Mouse (Mus musculus) midbrain, postnatal 0 days (tissue): ENCODE results near the gene Cym. TPM values are rescaled to one million over a fixed set of nuclear protein-coding genes. Genes with fewer than 3 reads are reported as not detected.

Source experiments
- ATAC-seq: fragments of 200-750 bp; cut with Nextera tagmentation; 2 replicates; pipeline ENCODE4 v1.8.0; 2017; ENCODE audit warnings: moderate number of reproducible peaks, mild to moderate bottlenecking, moderate TSS enrichment, moderate library complexity; ENCODE audit not compliant: low FRiP score
- DNase-seq: peaks from one replicate; pipeline ENCODE4 v3.0.0-alpha.2; 2015; ENCODE audit warnings: low spot score
- H3K27ac ChIP-seq: fragments of 300-500 bp; sonication (generic); 2 replicates; pipeline ENCODE4 v1.5.1; 2014; ENCODE audit warnings: low read depth, mild to moderate bottlenecking, low read length, mixed read lengths
- H3K27me3 ChIP-seq: fragments of 300-500 bp; sonication (generic); 2 replicates; pipeline ENCODE4 v1.6.1; 2014; ENCODE audit warnings: low read length, control low read depth, mixed read lengths; ENCODE audit not compliant: insufficient read depth
- H3K36me3 ChIP-seq: fragments of 300-500 bp; sonication (generic); 2 replicates; pipeline ENCODE4 v1.6.1; 2014; ENCODE audit warnings: low read length, control low read depth, mixed read lengths; ENCODE audit not compliant: insufficient read depth
- H3K4me1 ChIP-seq: fragments of 300-500 bp; sonication (generic); 2 replicates; pipeline ENCODE4 v1.6.1; 2014; ENCODE audit warnings: mild to moderate bottlenecking, control low read depth, antibody characterized with exemption, low read length, mixed read lengths; ENCODE audit not compliant: insufficient read depth
- H3K4me2 ChIP-seq: fragments of 300-500 bp; sonication (generic); 2 replicates; pipeline ENCODE4 v1.6.1; 2014; ENCODE audit warnings: low read depth, mild to moderate bottlenecking, low read length, mixed read lengths; ENCODE audit not compliant: poor library complexity, severe bottlenecking
- H3K4me3 ChIP-seq: fragments of 300-500 bp; sonication (generic); 2 replicates; pipeline ENCODE4 v1.5.1; 2014; ENCODE audit warnings: low read depth, mild to moderate bottlenecking, low read length, moderate library complexity
- H3K9ac ChIP-seq: fragments of 300-500 bp; sonication (generic); replicated peaks from 2 replicates; pipeline ENCODE4 v1.6.1; 2014; ENCODE audit warnings: mild to moderate bottlenecking, low read length, moderate library complexity, mixed read lengths; ENCODE audit not compliant: poor library complexity, severe bottlenecking
- H3K9me3 ChIP-seq: fragments of 300-500 bp; sonication (generic); 2 replicates; pipeline ENCODE4 v1.6.1; 2016; ENCODE audit warnings: low read length, control low read depth
- CTCF ChIP-seq: IDR thresholded peaks from 2 replicates; pipeline ENCODE4 v1.5.1; 2016; ENCODE audit warnings: antibody characterized with exemption, mild to moderate bottlenecking
- WGBS: fragments of 180-500 bp; shearing (Covaris S2); extraction: QIAGEN DNeasy Blood & Tissue Kit; methylation state at CpG from one replicate; pipeline ENCODE4 v1.1.7; 2014; 5-methylcytosine and 5-hydroxymethylcytosine counted together
- polyA plus RNA-seq: library from polyadenylated mRNA; unstranded; fragments of >200 nt; fragmentation: Nextera tagmentation; extraction: Ambion mirVana; gene quantifications from 2 replicates; pipeline ENCODE4 v1.2.1, GENCODE M21; 2015
- total RNA-seq: library from RNA; depleted of rRNA; stranded (reverse); fragments of >200 nt; gene quantifications from 2 replicates; pipeline ENCODE4 v1.2.3, GENCODE M21; 2014

The Cym gene
- total and polyA plus RNA-seq, 2 experiments from 2014 or later, result 0.16 TPM; not detected in 1

DNA sequence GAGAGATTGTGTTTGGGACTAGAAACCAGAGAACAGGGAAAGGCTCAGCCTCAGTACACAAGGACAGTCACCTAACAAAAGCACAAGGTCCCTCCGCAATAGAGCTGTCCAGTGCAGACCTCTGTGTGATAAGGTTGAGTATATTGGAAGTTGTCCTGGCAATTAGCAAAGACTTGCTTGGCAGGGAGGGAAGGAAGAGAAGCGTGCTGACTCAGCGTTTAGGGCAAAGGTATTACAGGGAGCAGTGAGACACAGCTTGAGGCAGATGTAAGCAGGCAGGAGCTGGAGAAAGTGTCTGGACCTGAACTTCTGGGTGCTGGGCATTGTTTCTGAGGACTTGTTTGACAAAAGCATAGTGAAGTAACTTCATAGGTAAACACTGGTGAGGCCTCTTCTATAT, 34.5 kb upstream of the Cym start:
- no peak overlapping the region for H3K4me2 ChIP-seq
- H3K4me1 ChIP-seq, result peaks cover under 1% of the 10 kb centered on the region
- 87% methylated on average over 3 of the region's 3 CpGs for WGBS
- TF ChIP-seq CTCF, result no peak
- H3K4me3 ChIP-seq, result no peak overlapping the region
- H3K27ac ChIP-seq, result no peak overlapping the region
- no peak for ATAC-seq
- no peak overlapping the region for H3K9ac ChIP-seq
- no peaks in the 10 kb centered on the region for H3K27me3 ChIP-seq
- no peaks in the 10 kb centered on the region for H3K36me3 ChIP-seq
- no peak for DNase-seq
- H3K9me3 ChIP-seq, result no peaks in the 10 kb centered on the region

DNA sequence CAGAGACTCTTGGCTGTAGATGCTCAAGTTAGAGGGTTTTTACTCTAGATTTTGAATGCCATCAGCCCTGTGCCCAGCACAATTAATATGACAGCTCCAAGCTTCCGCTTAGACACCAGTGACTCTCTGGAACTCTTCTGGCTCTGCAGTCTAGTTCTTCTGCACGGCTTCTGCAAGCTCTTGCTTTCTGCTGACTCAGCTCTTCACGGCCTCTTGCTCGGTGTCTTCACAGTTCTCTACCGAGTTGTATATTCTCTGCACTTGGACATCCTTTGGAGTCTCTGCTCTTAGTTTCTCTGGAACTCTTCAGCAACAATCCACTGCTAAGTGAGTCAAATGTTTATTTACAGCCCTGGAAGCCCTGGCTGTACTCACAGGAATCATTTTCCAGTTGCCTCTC, 32.4 kb upstream of the Cym start:
- H3K4me3 ChIP-seq, result no peak overlapping the region
- DNase-seq, result no peak
- no peaks in the 10 kb centered on the region for H3K27me3 ChIP-seq
- H3K4me1 ChIP-seq, result no peaks in the 10 kb centered on the region
- H3K9ac ChIP-seq, result no peak overlapping the region
- WGBS, result 88% methylated on average over 5 of the region's 5 CpGs
- no peak for TF ChIP-seq CTCF
- ATAC-seq, result no peak
- no peaks in the 10 kb centered on the region for H3K9me3 ChIP-seq
- H3K27ac ChIP-seq, result no peak overlapping the region
- H3K4me2 ChIP-seq, result no peak overlapping the region
- no peaks in the 10 kb centered on the region for H3K36me3 ChIP-seq

DNA sequence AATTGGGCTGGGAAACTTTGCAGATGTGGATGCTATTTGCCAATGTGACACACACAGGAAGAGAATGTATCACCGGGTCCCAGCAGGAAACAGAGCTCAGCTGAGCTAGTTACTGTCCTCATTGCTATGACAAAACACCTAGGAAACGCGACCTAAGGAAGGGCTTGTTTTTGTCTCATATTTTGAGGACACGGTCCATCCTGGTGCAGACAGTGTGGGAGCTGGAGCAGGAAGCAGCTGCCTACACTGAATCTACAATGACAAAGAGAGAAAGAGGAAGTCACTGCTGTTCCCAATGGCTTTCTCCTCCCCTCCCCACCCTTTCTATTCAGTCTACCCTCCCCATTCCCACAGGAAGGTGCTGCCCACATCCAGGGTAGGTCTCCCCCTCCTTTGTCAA, 30.5 kb upstream of the Cym start:
- H3K4me3 ChIP-seq, result no peak overlapping the region
- DNase-seq, result no peak
- H3K4me2 ChIP-seq, result no peak overlapping the region
- 77% methylated on average over 4 of the region's 4 CpGs for WGBS
- no peak for TF ChIP-seq CTCF
- no peak overlapping the region for H3K27ac ChIP-seq
- H3K36me3 ChIP-seq, result no peaks in the 10 kb centered on the region
- H3K27me3 ChIP-seq, result no peaks in the 10 kb centered on the region
- H3K4me1 ChIP-seq, result no peaks in the 10 kb centered on the region
- ATAC-seq, result no peak
- H3K9ac ChIP-seq, result no peak overlapping the region
- H3K9me3 ChIP-seq, result no peaks in the 10 kb centered on the region

DNA sequence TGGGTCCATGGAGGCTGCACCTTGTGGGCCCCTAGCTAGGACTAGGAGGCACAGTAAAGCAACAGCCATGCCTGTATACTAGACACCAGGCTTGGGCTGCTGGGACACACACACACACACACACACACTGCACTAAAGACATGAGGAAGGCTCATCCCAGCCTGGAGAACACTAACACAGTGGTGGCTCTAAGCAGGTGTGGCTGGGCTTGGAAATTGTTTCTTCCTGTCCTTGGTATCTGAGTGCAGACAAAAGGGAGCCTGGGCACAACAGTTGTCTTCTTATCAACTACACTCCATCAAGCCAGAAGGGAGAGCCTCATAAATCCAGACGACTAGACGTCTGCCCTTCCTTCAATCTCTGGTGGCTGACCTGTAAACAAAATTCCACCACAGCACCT, 28.8 kb upstream of the Cym start:
- Histone ChIP-seq H3K27ac (no peak overlapping the region), H3K36me3 (no peaks in the 10 kb centered on the region), H3K9ac (no peak overlapping the region), H3K4me1 (no peaks in the 10 kb centered on the region), H3K4me3 (no peak overlapping the region), H3K4me2 (no peak overlapping the region), H3K27me3 (no peaks in the 10 kb centered on the region), H3K9me3 (no peaks in the 10 kb centered on the region)
- 73% methylated on average over 2 of the region's 2 CpGs for WGBS
- DNase-seq (no peak), ATAC-seq (no peak)
- TF ChIP-seq CTCF, result no peak

DNA sequence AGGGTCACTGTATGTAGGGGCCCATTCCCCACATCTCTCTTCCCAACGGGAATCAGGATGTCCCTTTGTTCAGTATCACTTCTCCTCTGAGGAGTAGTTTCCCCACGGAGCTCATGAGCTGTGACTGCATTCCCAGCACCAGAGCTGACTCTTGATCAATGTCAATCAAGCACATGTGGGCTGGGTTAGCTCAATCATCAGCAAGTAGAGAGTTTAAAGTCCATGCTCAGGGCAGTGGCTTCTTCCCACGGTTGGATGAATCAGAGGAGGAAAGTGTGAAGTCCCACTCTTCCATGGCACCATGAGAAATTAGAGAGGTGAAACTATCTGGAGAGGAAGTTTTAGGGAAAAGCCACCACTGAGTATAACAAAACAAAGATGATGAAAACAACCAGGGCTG, 27.5 kb upstream of the Cym start:
- H3K4me3 ChIP-seq, result no peak overlapping the region
- no peak overlapping the region for H3K9ac ChIP-seq
- no peak overlapping the region for H3K4me2 ChIP-seq
- TF ChIP-seq CTCF, result no peak
- no peak for DNase-seq
- no peaks in the 10 kb centered on the region for H3K36me3 ChIP-seq
- H3K27ac ChIP-seq, result no peak overlapping the region
- WGBS, result 65% methylated on average over 3 of the region's 3 CpGs
- no peaks in the 10 kb centered on the region for H3K9me3 ChIP-seq
- no peak for ATAC-seq
- H3K4me1 ChIP-seq, result no peaks in the 10 kb centered on the region
- H3K27me3 ChIP-seq, result no peaks in the 10 kb centered on the region

DNA sequence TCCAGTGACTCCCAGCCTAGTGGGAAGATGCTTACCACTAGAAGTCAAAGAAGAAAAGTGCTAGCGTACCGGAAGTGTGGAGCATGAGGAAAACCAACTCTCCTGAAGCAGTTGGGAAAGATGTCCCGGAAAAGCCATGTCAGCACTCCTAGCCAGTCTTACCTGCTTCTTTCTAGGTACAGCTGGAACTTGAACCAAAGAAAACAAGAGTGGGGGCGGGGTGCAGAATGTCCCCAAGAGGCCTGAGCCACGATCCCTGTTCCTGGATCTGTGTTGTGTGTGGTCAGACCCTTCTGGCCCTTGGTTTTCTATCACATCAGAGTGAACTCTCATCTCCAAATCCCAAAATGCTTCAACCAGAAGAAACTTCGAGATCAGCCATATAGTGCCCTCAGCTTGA, 25.3 kb upstream of the Cym start:
- H3K36me3 ChIP-seq, result no peaks in the 10 kb centered on the region
- DNase-seq (no peak), ATAC-seq (no peak)
- H3K9ac ChIP-seq, result no peak overlapping the region
- no peaks in the 10 kb centered on the region for H3K4me1 ChIP-seq
- H3K4me2 ChIP-seq, result no peak overlapping the region
- no peaks in the 10 kb centered on the region for H3K27me3 ChIP-seq
- no peak for TF ChIP-seq CTCF
- H3K4me3 ChIP-seq, result no peak overlapping the region
- no peaks in the 10 kb centered on the region for H3K9me3 ChIP-seq
- H3K27ac ChIP-seq, result no peak overlapping the region
- 75% methylated on average over 6 of the region's 6 CpGs for WGBS
